Mouse (Mus musculus): ENCODE data around the gene Ninj2. TPM values are rescaled to one million over a fixed set of nuclear protein-coding genes. Genes with fewer than 3 reads are reported as not detected.
A peak's percentile ranks its signal among the peaks of the same experiment; 100 is the strongest.

The Ninj2 gene
- polyA plus RNA-seq, 1 experiment: not detected

GRCm38 (mm10) chr6:120107586-120107985 lies 14.4 kb downstream of the Ninj2 start:
- Histone ChIP-seq H3K4me3 (ENCODE audit: insufficient read depth, low read length) (no peak overlapping the region), H3K27ac (ENCODE audit: insufficient read depth, low read depth, low read length) (no peak overlapping the region), H3K4me1 (ENCODE audit: control insufficient read depth, insufficient read depth, low read length) (peaks cover 42% of the 10 kb centered on the region)
- TF ChIP-seq POLR2A (IDR thresholded peaks at IDR 0.05; ENCODE audit: borderline replicate concordance, low read depth, low read length) (no peak), CTCF (IDR thresholded peaks at IDR 0.05; ENCODE audit: low read depth, low read length) (no peak)

DNA sequence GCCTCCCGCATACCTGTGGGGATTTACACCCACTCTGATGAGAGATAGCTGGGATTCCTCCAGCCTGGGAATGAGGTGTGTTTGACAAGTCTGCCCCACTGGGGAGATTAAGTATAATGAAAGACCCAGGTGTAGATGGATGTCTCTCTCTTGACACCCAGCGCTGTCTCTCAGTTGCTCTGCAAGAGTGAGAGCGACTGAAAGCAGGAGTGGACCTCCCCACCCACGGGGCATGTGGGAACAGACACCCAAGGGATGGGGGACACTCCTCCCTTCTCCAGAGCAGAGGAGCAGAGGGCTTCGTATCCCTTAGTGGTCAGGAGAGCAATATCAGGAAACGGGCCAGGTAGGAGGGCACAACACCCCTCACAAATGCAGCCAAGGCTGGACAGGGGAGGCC lies 14.9 kb downstream of the Ninj2 start:
- TF ChIP-seq POLR2A (IDR thresholded peaks at IDR 0.05; ENCODE audit: borderline replicate concordance, low read depth, low read length) (no peak), CTCF (IDR thresholded peaks at IDR 0.05; ENCODE audit: low read depth, low read length) (no peak)

GRCm38 (mm10) chr6:120109173-120109572 lies 16.0 kb downstream of the Ninj2 start:
- no peak overlapping the region for H3K27ac ChIP-seq (ENCODE audit: insufficient read depth, low read depth, low read length)
- peaks cover 45% of the 10 kb centered on the region for H3K4me1 ChIP-seq (ENCODE audit: control insufficient read depth, insufficient read depth, low read length)
- TF ChIP-seq CTCF (IDR thresholded peaks at IDR 0.05; ENCODE audit: low read depth, low read length) (no peak), POLR2A (IDR thresholded peaks at IDR 0.05; ENCODE audit: borderline replicate concordance, low read depth, low read length) (no peak)
- no peak overlapping the region for H3K4me3 ChIP-seq (ENCODE audit: insufficient read depth, low read length)

More for the DNA sequence above, 14.9 kb downstream of the Ninj2 start:
- Histone ChIP-seq H3K27ac (ENCODE audit: insufficient read depth, low read depth, low read length) (no peak overlapping the region), H3K4me3 (ENCODE audit: insufficient read depth, low read length) (no peak overlapping the region), H3K4me1 (ENCODE audit: control insufficient read depth, insufficient read depth, low read length) (peaks cover 40% of the 10 kb centered on the region)

- no peak for TF ChIP-seq POLR2A (IDR thresholded peaks at IDR 0.05; ENCODE audit: borderline replicate concordance, low read depth, low read length)
- no peak for TF ChIP-seq CTCF (IDR thresholded peaks at IDR 0.05; ENCODE audit: low read depth, low read length)
- H3K4me3 ChIP-seq (ENCODE audit: insufficient read depth, low read length): no peak overlapping the region
- H3K4me1 ChIP-seq (ENCODE audit: control insufficient read depth, insufficient read depth, low read length): peaks cover 45% of the 10 kb centered on the region
- no peak overlapping the region for H3K27ac ChIP-seq (ENCODE audit: insufficient read depth, low read depth, low read length)
Measured at GRCm38 (mm10) chr6:120109932-120110331, 16.8 kb downstream of the Ninj2 start.

- no peak for TF ChIP-seq POLR2A (IDR thresholded peaks at IDR 0.05; ENCODE audit: borderline replicate concordance, low read depth, low read length)
- TF ChIP-seq CTCF (IDR thresholded peaks at IDR 0.05; ENCODE audit: low read depth, low read length): no peak
- H3K4me3 ChIP-seq (ENCODE audit: insufficient read depth, low read length): no peak overlapping the region
- H3K4me1 ChIP-seq (ENCODE audit: control insufficient read depth, insufficient read depth, low read length): peaks cover 47% of the 10 kb centered on the region
- no peak overlapping the region for H3K27ac ChIP-seq (ENCODE audit: insufficient read depth, low read depth, low read length)
Measured at GRCm38 (mm10) chr6:120110738-120111409, 17.7 kb downstream of the Ninj2 start.

- peaks cover 51% of the 10 kb centered on the region for H3K4me1 ChIP-seq (ENCODE audit: control insufficient read depth, insufficient read depth, low read length)
- TF ChIP-seq CTCF (IDR thresholded peaks at IDR 0.05; ENCODE audit: low read depth, low read length) (no peak), POLR2A (IDR thresholded peaks at IDR 0.05; ENCODE audit: borderline replicate concordance, low read depth, low read length) (no peak)
- H3K27ac ChIP-seq (ENCODE audit: insufficient read depth, low read depth, low read length): no peak overlapping the region
- H3K4me3 ChIP-seq (ENCODE audit: insufficient read depth, low read length): no peak overlapping the region
Measured at GRCm38 (mm10) chr6:120111410-120111783, 18.2 kb downstream of the Ninj2 start.

DNA sequence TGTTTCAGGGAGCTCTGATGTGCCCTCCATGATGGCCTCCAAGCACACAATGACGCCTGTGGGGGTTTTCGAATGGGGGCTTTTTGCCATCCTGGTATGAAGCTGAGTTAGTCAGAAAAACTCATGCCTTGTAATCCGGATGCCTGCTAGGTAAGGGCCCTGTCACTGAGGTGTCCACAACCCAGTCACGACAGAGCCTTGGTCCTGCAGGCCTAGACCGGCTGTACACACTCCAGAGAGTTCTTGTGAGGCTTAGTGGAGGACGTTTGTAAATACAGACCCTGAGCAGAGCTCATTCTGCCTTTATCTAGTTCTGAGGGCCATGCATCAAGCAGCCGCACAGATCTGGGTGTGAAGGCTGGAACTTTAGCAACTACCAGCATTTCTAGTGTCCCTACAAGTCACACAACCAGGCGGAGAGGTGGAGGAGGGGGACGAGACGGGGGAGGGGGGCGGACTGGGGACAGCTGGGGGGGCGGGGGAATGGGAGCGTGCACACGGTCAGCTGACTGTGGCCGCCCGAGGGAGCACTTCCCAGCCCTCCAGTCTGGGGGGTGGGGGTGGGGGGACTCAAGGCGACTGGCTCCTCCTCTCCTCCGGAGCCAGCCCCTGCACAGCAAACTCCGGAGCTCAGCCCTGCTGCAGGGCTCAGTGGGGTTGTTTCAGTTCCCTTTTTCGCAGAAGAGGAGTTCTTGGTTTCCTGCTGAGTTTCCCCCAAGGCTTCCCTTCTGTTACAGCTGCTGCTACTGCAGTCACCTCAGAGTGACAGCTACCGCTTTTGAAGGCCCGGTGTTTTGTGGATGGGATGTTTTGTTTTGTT lies 19.0 kb downstream of the Ninj2 start:
- Histone ChIP-seq H3K27ac (ENCODE audit: insufficient read depth, low read depth, low read length) (peak overlapping the region; percentile 96), H3K4me3 (ENCODE audit: insufficient read depth, low read length) (0 out of 2 replicates have a peak overlapping the region, but pooled peaks have one; percentile 6), H3K4me1 (ENCODE audit: control insufficient read depth, insufficient read depth, low read length) (peaks cover 57% of the 10 kb centered on the region)
- TF ChIP-seq CTCF (IDR thresholded peaks at IDR 0.05; ENCODE audit: low read depth, low read length) (no peak), POLR2A (IDR thresholded peaks at IDR 0.05; ENCODE audit: borderline replicate concordance, low read depth, low read length) (no peak)

GRCm38 (mm10) chr6:120113856-120114255 lies 20.7 kb downstream of the Ninj2 start:
- Histone ChIP-seq H3K27ac (ENCODE audit: insufficient read depth, low read depth, low read length) (peak overlapping the region; percentile 93), H3K4me3 (ENCODE audit: insufficient read depth, low read length) (peak overlapping the region; percentile 57), H3K4me1 (ENCODE audit: control insufficient read depth, insufficient read depth, low read length) (peaks cover 57% of the 10 kb centered on the region)
- no peak for TF ChIP-seq CTCF (IDR thresholded peaks at IDR 0.05; ENCODE audit: low read depth, low read length)
- no peak for TF ChIP-seq POLR2A (IDR thresholded peaks at IDR 0.05; ENCODE audit: borderline replicate concordance, low read depth, low read length)

DNA sequence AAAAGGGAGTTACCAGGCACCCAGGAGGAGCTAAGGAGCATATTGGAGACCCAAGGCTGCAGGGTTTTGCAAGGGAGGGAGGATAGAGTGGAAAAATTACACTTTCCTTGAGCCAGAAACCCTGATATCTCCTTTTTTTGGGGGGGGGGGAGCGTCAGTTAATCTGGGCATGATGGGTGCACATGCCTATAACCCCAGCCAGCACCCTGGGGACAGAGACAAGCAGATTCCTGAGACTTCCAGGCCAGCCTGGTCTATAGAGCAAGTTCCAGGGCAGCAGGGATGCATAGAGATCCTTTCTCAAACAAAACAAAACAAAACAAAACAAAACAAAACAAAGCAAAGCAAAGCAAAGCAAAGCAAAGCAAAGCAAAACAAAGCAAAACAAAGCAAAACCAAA lies 21.1 kb downstream of the Ninj2 start:
- peak overlapping the region; percentile 57 for H3K4me3 ChIP-seq (ENCODE audit: insufficient read depth, low read length)
- H3K27ac ChIP-seq (ENCODE audit: insufficient read depth, low read depth, low read length): peak overlapping the region; percentile 93
- peaks cover 53% of the 10 kb centered on the region for H3K4me1 ChIP-seq (ENCODE audit: control insufficient read depth, insufficient read depth, low read length)
- no peak for TF ChIP-seq POLR2A (IDR thresholded peaks at IDR 0.05; ENCODE audit: borderline replicate concordance, low read depth, low read length)
- TF ChIP-seq CTCF (IDR thresholded peaks at IDR 0.05; ENCODE audit: low read depth, low read length): no peak

GRCm38 (mm10) chr6:120114698-120115097 lies 21.5 kb downstream of the Ninj2 start:
- TF ChIP-seq POLR2A (IDR thresholded peaks at IDR 0.05; ENCODE audit: borderline replicate concordance, low read depth, low read length) (no peak), CTCF (IDR thresholded peaks at IDR 0.05; ENCODE audit: low read depth, low read length) (no peak)
- Histone ChIP-seq H3K4me3 (ENCODE audit: insufficient read depth, low read length) (peak overlapping the region; percentile 57), H3K27ac (ENCODE audit: insufficient read depth, low read depth, low read length) (peak overlapping the region; percentile 93), H3K4me1 (ENCODE audit: control insufficient read depth, insufficient read depth, low read length) (peaks cover 52% of the 10 kb centered on the region)
